Mouse (Mus musculus) small intestine, adult 2 months (tissue): ENCODE data around the gene H2-Q7. TPM values are rescaled to one million over a fixed set of nuclear protein-coding genes. Genes with fewer than 3 reads are reported as not detected.
"Not testable (repeated sequence)": the region's sequence is repeated elsewhere in the genome, so short reads cannot be mapped to it uniquely, and the experiment has no call there.

Experiments
- H3K27ac ChIP-seq: fragments of 200-500 bp; 2 replicates; pipeline ENCODE4 v1.5.1; 2012; ENCODE audit warnings: low read depth, low read length, control low read depth, inconsistent platforms; ENCODE audit not compliant: insufficient read depth
- H3K27me3 ChIP-seq: fragments of 200-500 bp; 2 replicates; pipeline ENCODE4 v1.6.1; 2012; ENCODE audit warnings: mild to moderate bottlenecking, moderate library complexity, low read length, inconsistent platforms; ENCODE audit not compliant: control insufficient read depth, insufficient read depth
- H3K36me3 ChIP-seq: fragments of 200-500 bp; 2 replicates; pipeline ENCODE4 v1.6.1; 2012; ENCODE audit warnings: mild to moderate bottlenecking, low read length, control low read depth, inconsistent platforms; ENCODE audit not compliant: control insufficient read depth, insufficient read depth
- H3K4me1 ChIP-seq: fragments of 200-500 bp; 2 replicates; pipeline ENCODE4 v1.6.1; 2012; ENCODE audit warnings: low read length, inconsistent platforms, mixed read lengths; ENCODE audit not compliant: control insufficient read depth, insufficient read depth, insufficient read length
- H3K4me3 ChIP-seq: fragments of 200-500 bp; 2 replicates; pipeline ENCODE4 v1.5.1; 2012; ENCODE audit warnings: low read depth, mild to moderate bottlenecking, control low read depth, inconsistent platforms, low read length, moderate library complexity
- CTCF ChIP-seq: fragments of 200-500 bp; IDR thresholded peaks from 2 replicates; pipeline ENCODE4 v1.5.1; 2012; ENCODE audit warnings: low read depth, mild to moderate bottlenecking, control low read depth, inconsistent platforms, low read length, moderate library complexity, mixed read lengths; ENCODE audit not compliant: insufficient replicate concordance, insufficient read length; ENCODE audit errors: extremely low read depth
- POLR2A ChIP-seq: fragments of 200-500 bp; IDR thresholded peaks from 2 replicates; pipeline ENCODE4 v1.6.1; 2012; ENCODE audit warnings: low read depth, mild to moderate bottlenecking, control low read depth, inconsistent platforms, low read length, moderate library complexity
- WGBS: fragments of 180-500 bp; shearing (Covaris S2); methylation state at CpG from one replicate; pipeline ENCODE4 v1.1.7; 2018; 5-methylcytosine and 5-hydroxymethylcytosine counted together
- polyA plus RNA-seq: library from polyadenylated mRNA; depleted of rRNA; stranded (reverse); fragments of >200 nt; gene quantifications from 2 replicates; pipeline ENCODE4 v1.2.3, GENCODE M21; 2012; rRNA removed

Gene H2-Q7
- 74.1 and 186 TPM in 2 replicates for polyA plus RNA-seq

DNA sequence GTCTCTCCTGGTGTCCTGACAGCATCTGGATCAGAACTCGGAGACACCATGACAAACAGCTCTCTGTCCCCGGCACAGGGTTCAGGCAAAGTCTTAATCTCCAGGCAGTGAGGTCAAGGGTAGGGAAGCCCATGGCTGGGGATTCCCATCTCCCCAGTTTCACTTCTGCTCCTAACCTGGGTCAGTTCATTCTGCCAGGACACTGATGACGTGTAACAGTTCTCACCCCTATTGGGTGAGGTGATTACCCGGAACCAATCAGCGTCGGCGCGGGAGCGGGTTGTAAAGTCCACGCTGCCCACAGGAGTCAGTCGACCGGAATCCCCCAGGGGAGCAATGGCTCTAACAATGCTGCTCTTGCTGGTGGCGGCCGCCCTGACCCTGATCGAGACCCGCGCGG lies at the start of gene H2-Q7:
Gene H2-Q7, plus strand, starts transcription at position 271 of the 400 bp plus-strand sequence.
- WGBS = 3% methylated on average over 18 of the region's 18 CpGs
- not testable (repeated sequence) for H3K36me3 ChIP-seq, H3K4me1 ChIP-seq, H3K27ac ChIP-seq, H3K27me3 ChIP-seq
- H3K4me3 ChIP-seq = peak within 1 kb of the TSS; percentile 87

DNA sequence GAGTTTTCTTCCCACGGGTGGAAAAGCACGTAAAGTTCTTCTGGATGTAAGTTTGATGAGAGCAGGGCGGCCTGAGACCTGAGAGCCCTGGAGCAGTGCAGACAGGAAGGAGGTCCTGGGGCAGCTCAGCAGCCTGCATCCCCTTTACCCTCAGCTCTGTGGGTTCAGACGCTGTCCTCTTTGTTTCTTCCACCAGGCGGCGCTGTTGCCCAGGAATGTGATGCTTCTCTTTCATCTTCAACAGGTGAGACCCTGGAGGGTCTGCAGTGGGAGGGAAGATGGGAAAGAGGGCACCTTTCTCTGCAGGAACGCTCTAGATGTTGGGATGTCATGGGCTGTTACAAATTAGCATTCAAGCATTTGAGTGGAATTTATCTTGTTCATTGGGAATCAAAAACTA lies 49.2 kb upstream of the H2-Q7 start:
- H3K4me1 ChIP-seq, H3K36me3 ChIP-seq, H3K27me3 ChIP-seq, H3K4me3 ChIP-seq, H3K27ac ChIP-seq: not testable (repeated sequence)
- 14% methylated on average over 7 of the region's 7 CpGs for WGBS

DNA sequence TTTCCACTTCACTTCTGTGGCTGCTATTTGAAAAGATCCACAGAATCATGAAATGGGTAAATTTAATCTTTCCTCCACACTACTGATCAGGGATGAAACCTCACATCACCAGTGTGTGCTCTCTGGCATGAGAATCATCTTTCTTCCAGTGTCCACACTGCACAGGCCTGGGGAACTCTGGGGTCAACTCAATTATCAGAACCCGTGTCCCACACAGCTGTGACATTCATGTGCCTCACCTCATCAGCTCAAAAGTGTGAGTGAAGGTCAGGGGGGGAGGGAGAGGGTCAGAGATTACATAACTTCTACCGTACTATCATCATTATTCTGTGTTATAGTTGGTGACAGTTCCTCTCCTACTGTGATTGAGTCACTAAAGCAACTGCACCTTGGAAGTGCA lies 46.3 kb upstream of the H2-Q7 start:
- not testable (repeated sequence) for H3K27me3 ChIP-seq, H3K27ac ChIP-seq, H3K4me1 ChIP-seq, H3K4me3 ChIP-seq, H3K36me3 ChIP-seq
- WGBS = 78% methylated on average over 2 of the region's 2 CpGs

- H3K4me1 ChIP-seq, H3K27ac ChIP-seq, H3K27me3 ChIP-seq, H3K36me3 ChIP-seq: not testable (repeated sequence)
- H3K4me3 ChIP-seq = peak overlapping the region; percentile 67
- WGBS = 3% methylated on average over 60 of the region's 75 CpGs
Measured at GRCm38 (mm10) chr17:35393864-35394800, 44.8 kb upstream of the H2-Q7 start.

DNA sequence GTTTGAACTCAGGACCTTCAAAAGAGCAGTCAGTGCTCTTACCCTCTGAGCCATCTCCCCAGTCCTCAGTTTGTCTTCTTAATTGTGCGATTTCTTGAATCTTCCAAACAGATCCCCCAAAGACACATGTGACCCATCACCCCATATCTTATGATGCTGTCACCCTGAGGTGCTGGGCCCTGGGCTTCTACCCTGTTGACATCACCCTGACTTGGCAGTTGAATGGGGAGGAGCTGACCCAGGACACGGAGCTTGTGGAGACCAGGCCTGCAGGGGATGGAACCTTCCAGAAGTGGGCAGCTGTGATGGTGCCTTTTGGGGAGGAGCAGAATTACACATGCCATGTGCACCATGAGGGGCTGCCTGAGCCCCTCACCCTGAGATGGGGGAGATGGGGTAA lies 42.0 kb upstream of the H2-Q7 start:
- not testable (repeated sequence) for H3K27me3 ChIP-seq, H3K27ac ChIP-seq, H3K4me1 ChIP-seq, H3K4me3 ChIP-seq, H3K36me3 ChIP-seq
- WGBS = 94% methylated on average over 2 of the region's 2 CpGs

- not testable (repeated sequence) for H3K4me3 ChIP-seq, H3K27me3 ChIP-seq, H3K36me3 ChIP-seq, H3K4me1 ChIP-seq, H3K27ac ChIP-seq
- no CpG with 5 or more reads among the region's 1 CpGs for WGBS
Measured at GRCm38 (mm10) chr17:35413057-35413456, 25.9 kb upstream of the H2-Q7 start.

DNA sequence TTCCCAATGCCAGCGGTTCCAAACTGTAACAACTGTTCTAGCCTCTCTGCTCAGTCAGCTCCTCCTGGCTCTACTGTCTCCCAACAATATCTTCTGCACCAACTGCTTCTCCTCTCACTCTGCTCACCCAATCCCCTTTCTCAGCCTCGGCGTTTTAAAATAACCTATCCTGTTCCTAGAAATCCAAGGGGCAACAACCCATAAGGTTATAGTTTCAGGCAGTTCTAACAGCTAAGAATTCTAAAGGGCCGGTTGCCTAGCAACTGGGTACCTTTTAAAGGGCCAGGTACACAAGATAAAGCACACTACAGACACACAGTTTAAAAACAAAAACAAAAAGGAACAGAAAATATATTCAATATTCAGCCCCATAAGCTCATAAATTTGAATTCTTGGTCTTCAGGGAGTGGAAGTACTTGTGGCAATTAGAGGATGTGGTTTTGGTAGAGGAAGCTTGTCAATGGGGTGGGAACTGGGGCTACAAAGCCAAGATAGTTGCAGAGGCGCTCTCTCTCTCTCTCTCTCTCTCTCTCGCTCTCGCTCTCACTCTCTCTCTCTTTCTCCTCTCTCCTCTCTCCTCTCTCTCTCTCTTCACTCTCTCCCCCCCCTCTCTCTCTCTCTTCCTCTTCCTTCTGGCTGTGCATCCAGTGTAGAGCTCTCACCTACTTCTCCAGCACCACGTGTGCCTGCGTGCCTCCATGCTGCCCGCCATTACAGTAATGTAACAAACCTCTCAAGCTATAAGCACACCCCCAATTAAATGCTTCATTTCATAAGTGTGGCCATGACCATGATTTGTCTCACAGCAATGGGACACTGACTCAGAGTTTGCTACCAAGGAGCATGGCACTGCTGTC lies 23.5 kb upstream of the H2-Q7 start:
- H3K36me3 ChIP-seq, H3K4me1 ChIP-seq, H3K27ac ChIP-seq, H3K4me3 ChIP-seq, H3K27me3 ChIP-seq: not testable (repeated sequence)
- WGBS = 80% methylated on average over 2 of the region's 10 CpGs

GRCm38 (mm10) chr17:35418772-35419171 lies 20.2 kb upstream of the H2-Q7 start:
- Histone ChIP-seq H3K27me3 (peaks cover 5% of the 10 kb centered on the region; the same call in 1 of the 2 replicates), H3K4me3 (no peak overlapping the region), H3K4me1 (no peaks in the 10 kb centered on the region), H3K27ac (no peak overlapping the region), H3K36me3 (no peaks in the 10 kb centered on the region)
- 65% methylated on average over 7 of the region's 7 CpGs for WGBS
- TF ChIP-seq CTCF (no peak), POLR2A (no peak)

GRCm38 (mm10) chr17:35419564-35419963 lies 19.4 kb upstream of the H2-Q7 start:
- H3K4me1 ChIP-seq, H3K36me3 ChIP-seq, H3K4me3 ChIP-seq, H3K27ac ChIP-seq, H3K27me3 ChIP-seq: not testable (repeated sequence)
- 44% methylated on average over 4 of the region's 4 CpGs for WGBS
